Mouse (Mus musculus): ENCODE measurements around the gene Gm11060.

DNA sequence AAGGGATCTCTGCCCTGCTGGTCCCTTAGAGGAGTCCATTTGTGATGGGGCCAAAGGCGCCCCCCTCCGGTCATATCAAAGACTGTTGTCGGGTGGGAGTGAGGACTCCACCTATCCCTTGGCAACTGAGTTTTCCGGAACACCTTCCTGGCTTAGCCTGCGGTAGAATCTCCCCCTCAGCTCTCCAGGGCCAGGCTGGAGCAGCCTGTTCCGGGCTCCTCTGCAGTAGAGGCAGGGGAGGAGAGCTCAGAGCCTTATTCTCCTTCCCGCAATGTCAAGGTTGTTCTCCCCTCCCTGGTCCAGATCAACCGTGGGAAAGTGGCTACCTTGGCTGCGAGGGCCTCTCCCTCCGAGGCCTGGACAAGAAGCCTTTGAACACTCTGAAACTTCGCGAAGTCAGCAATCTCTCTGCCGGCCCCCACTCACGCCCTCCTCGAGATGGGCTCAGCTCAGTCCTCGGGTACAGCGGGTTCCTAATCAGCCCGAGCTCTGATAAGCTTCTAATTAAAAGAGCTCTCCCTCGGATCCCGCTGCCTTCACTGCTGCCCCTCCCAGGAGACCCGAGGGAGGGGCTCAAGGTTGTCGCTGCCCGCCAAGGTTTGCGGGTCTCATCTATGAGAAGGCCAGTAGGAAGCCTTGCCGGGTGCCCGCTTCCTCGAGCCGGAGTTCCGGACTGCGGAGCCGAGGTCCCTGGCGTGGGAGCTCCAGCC lies 38.7 kb downstream of the Gm11060 start:
- TF ChIP-seq HCFC1 (IDR thresholded peaks at IDR 0.05; ENCODE audit: borderline replicate concordance, insufficient read depth, low read length), result no peak
- peak; percentile 22; the same call in 1 of the 2 replicates for TF ChIP-seq MAFK (IDR thresholded peaks at IDR 0.05; ENCODE audit: insufficient read depth, low read depth, low read length)
- TF ChIP-seq ZNF384 (IDR thresholded peaks at IDR 0.05; ENCODE audit: low read depth, low read length), result no peak
- TF ChIP-seq ZC3H11A (IDR thresholded peaks at IDR 0.05; ENCODE audit: borderline replicate concordance, low read depth, low read length), result 0 out of 2 replicates have a peak, but pooled peaks have one; percentile 6
- TF ChIP-seq CHD2 (IDR thresholded peaks at IDR 0.05; ENCODE audit: low read depth, low read length), result no peak

All from ES-E14 (cell line).